Mouse (Mus musculus) hindbrain, embryonic 16.5 days (tissue): Measurements from ENCODE around the gene Krtap2-4. TPM values are rescaled to one million over a fixed set of nuclear protein-coding genes. Genes with fewer than 3 reads are reported as not detected.

ENCODE experiments used
- ATAC-seq: fragments of 200-750 bp; cut with Nextera tagmentation; 2 replicates; pipeline ENCODE4 v1.8.0; 2017; ENCODE audit warnings: moderate TSS enrichment, moderate library complexity
- H3K27ac ChIP-seq: fragments of 300-500 bp; sonication (generic); 2 replicates; pipeline ENCODE4 v1.5.1; 2014; ENCODE audit warnings: low read depth, mild to moderate bottlenecking, control low read depth, low read length, moderate library complexity
- H3K27me3 ChIP-seq: fragments of 300-500 bp; sonication (generic); replicated peaks from 2 replicates; pipeline ENCODE4 v1.6.1; 2014; ENCODE audit warnings: low read length; ENCODE audit not compliant: control insufficient read depth, insufficient read depth
- H3K36me3 ChIP-seq: fragments of 300-500 bp; sonication (generic); 2 replicates; pipeline ENCODE4 v1.6.1; 2014; ENCODE audit warnings: mild to moderate bottlenecking, low read length, moderate library complexity, mixed read lengths; ENCODE audit not compliant: control insufficient read depth, insufficient read depth
- H3K4me1 ChIP-seq: fragments of 300-500 bp; sonication (generic); 2 replicates; pipeline ENCODE4 v1.6.1; 2014; ENCODE audit warnings: low read depth, low read length; ENCODE audit not compliant: control insufficient read depth, insufficient read depth
- H3K4me2 ChIP-seq: fragments of 300-500 bp; sonication (generic); 2 replicates; pipeline ENCODE4 v1.6.1; 2014; ENCODE audit warnings: mild to moderate bottlenecking, low read length, control low read depth, moderate library complexity
- H3K4me3 ChIP-seq: fragments of 300-500 bp; sonication (generic); 2 replicates; pipeline ENCODE4 v1.5.1; 2014; ENCODE audit warnings: mild to moderate bottlenecking, low read length, control low read depth, moderate library complexity
- H3K9ac ChIP-seq: fragments of 300-500 bp; sonication (generic); 2 replicates; pipeline ENCODE4 v1.6.1; 2014; ENCODE audit warnings: low read depth, mild to moderate bottlenecking, control low read depth, low read length, moderate library complexity
- H3K9me3 ChIP-seq: fragments of 300-500 bp; sonication (generic); 2 replicates; pipeline ENCODE4 v1.6.1; 2014; ENCODE audit warnings: mild to moderate bottlenecking, low read length, moderate library complexity; ENCODE audit not compliant: control insufficient read depth
- WGBS: fragments of 180-500 bp; shearing (Covaris S2); extraction: QIAGEN DNeasy Blood & Tissue Kit; methylation state at CpG from one replicate; pipeline ENCODE4 v1.1.7; 2014; 5-methylcytosine and 5-hydroxymethylcytosine counted together
- polyA plus RNA-seq: library from polyadenylated mRNA; unstranded; fragments of >200 nt; fragmentation: Nextera tagmentation; extraction: Ambion mirVana; gene quantifications from 2 replicates; pipeline ENCODE4 v1.2.1, GENCODE M21; 2015

Krtap2-4 gene
- polyA plus RNA-seq, 1 experiment from 2014 or later, result not detected

GRCm38 (mm10) chr11:99573164-99573563 is 41.5 kb downstream of the Krtap2-4 start:
- Histone ChIP-seq H3K4me1 (no peaks in the 10 kb centered on the region), H3K27ac (no peak overlapping the region), H3K9me3 (no peaks in the 10 kb centered on the region), H3K36me3 (no peaks in the 10 kb centered on the region), H3K4me3 (no peak overlapping the region), H3K27me3 (no peaks in the 10 kb centered on the region), H3K9ac (no peak overlapping the region), H3K4me2 (no peak overlapping the region)
- ATAC-seq, result no peak
- WGBS, result 32% methylated on average over 4 of the region's 4 CpGs

- Histone ChIP-seq H3K27me3 (no peaks in the 10 kb centered on the region), H3K9ac (no peak within 1 kb of the TSS), H3K9me3 (no peaks in the 10 kb centered on the region), H3K27ac (no peak within 1 kb of the TSS), H3K4me3 (no peak within 1 kb of the TSS), H3K4me1 (no peaks in the 10 kb centered on the region), H3K36me3 (no peaks in the 10 kb centered on the region), H3K4me2 (no peak within 1 kb of the TSS)
- no peak for ATAC-seq
- 87% methylated on average over 7 of the region's 7 CpGs for WGBS
These were observed 48.1 kb downstream of the Krtap2-4 start, which contains the start of gene Krtap3-1 for GRCm38 (mm10) chr11:99566530-99566929. Gene Krtap3-1, minus strand, starts transcription at chr11:99566630.

Other genes starting within 250 kb of the Krtap2-4 start
- 0.52 and 0.55 TPM in 2 replicates for gene Krt28, start 239.9 kb downstream of the Krtap2-4 start, polyA plus RNA-seq
- gene Krt10, start 225.5 kb downstream of the Krtap2-4 start, polyA plus RNA-seq, result 22.8 and 27.5 TPM in 2 replicates
- gene Krt12, start 192.6 kb downstream of the Krtap2-4 start, polyA plus RNA-seq, result 0.19 TPM in 1 of 2 replicates, not detected in the other
- gene Krt20, start 176.7 kb downstream of the Krtap2-4 start, polyA plus RNA-seq, result 0.10 and 0.19 TPM in 2 replicates
- gene Krt23, start 121.7 kb downstream of the Krtap2-4 start, polyA plus RNA-seq, result 0.19 and 0.22 TPM in 2 replicates
- not detected in 2 replicates for gene Krt39, start 93.5 kb downstream of the Krtap2-4 start, polyA plus RNA-seq
- gene Krt40, start 71.7 kb downstream of the Krtap2-4 start, polyA plus RNA-seq, result not detected in 2 replicates
- gene Krtap3-3, start 64.0 kb downstream of the Krtap2-4 start, polyA plus RNA-seq, result not detected in 2 replicates
- not detected in 2 replicates for gene Krtap3-2, start 58.0 kb downstream of the Krtap2-4 start, polyA plus RNA-seq
- not detected in 2 replicates for gene Gm11939, start 55.4 kb downstream of the Krtap2-4 start, polyA plus RNA-seq
- gene Krtap3-1, start 48.2 kb downstream of the Krtap2-4 start, polyA plus RNA-seq, result not detected in 2 replicates
- not detected in 2 replicates for gene Krtap1-5, start 33.8 kb downstream of the Krtap2-4 start, polyA plus RNA-seq
- gene Krtap1-4, start 31.2 kb downstream of the Krtap2-4 start, polyA plus RNA-seq, result not detected in 2 replicates
- gene Krtap1-3, start 23.5 kb downstream of the Krtap2-4 start, polyA plus RNA-seq, result not detected in 2 replicates
- not detected in 2 replicates for gene Krtap9-3, start 16.7 kb downstream of the Krtap2-4 start, polyA plus RNA-seq
- not detected in 2 replicates for gene Gm11938, start 11.5 kb downstream of the Krtap2-4 start, polyA plus RNA-seq
- gene Gm11937, start 4.7 kb downstream of the Krtap2-4 start, polyA plus RNA-seq, result not detected in 2 replicates
- gene Gm11562, start 5.6 kb upstream of the Krtap2-4 start, polyA plus RNA-seq, result not detected in 2 replicates
- not detected in 2 replicates for gene Krtap4-1, start 13.4 kb upstream of the Krtap2-4 start, polyA plus RNA-seq
- gene Krtap4-2, start 20.2 kb upstream of the Krtap2-4 start, polyA plus RNA-seq, result not detected in 2 replicates
- not detected in 2 replicates for gene Krtap4-7, start 29.2 kb upstream of the Krtap2-4 start, polyA plus RNA-seq
- not detected in 2 replicates for gene Gm11555, start 35.4 kb upstream of the Krtap2-4 start, polyA plus RNA-seq
- gene Gm11563, start 44.1 kb upstream of the Krtap2-4 start, polyA plus RNA-seq, result not detected in 2 replicates
- gene Krtap4-6, start 51.1 kb upstream of the Krtap2-4 start, polyA plus RNA-seq, result not detected in 2 replicates
- not detected in 2 replicates for gene Gm14190, start 75.9 kb upstream of the Krtap2-4 start, polyA plus RNA-seq
- gene Gm14180, start 119.4 kb upstream of the Krtap2-4 start, polyA plus RNA-seq, result not detected in 2 replicates
- not detected in 2 replicates for gene Gm11595, start 158.1 kb upstream of the Krtap2-4 start, polyA plus RNA-seq
- not detected in 2 replicates for gene Krtap4-8, start 165.9 kb upstream of the Krtap2-4 start, polyA plus RNA-seq
- gene Krtap4-9, start 170.4 kb upstream of the Krtap2-4 start, polyA plus RNA-seq, result not detected in 2 replicates
- gene Gm11596, start 178.6 kb upstream of the Krtap2-4 start, polyA plus RNA-seq, result not detected in 2 replicates
- gene Gm11569, start 184.1 kb upstream of the Krtap2-4 start, polyA plus RNA-seq, result not detected in 2 replicates
- gene Gm11554, start 189.6 kb upstream of the Krtap2-4 start, polyA plus RNA-seq, result not detected in 2 replicates
- gene Krtap4-13, start 195.0 kb upstream of the Krtap2-4 start, polyA plus RNA-seq, result not detected in 2 replicates
- not detected in 2 replicates for gene Gm11564, start 200.8 kb upstream of the Krtap2-4 start, polyA plus RNA-seq
- not detected in 2 replicates for gene 2300003K06Rik, start 223.2 kb upstream of the Krtap2-4 start, polyA plus RNA-seq
- gene Krtap4-16, start 236.8 kb upstream of the Krtap2-4 start, polyA plus RNA-seq, result not detected in 2 replicates
- not detected in 2 replicates for gene Gm11568, start 243.1 kb upstream of the Krtap2-4 start, polyA plus RNA-seq
- gene Gm11559, start 249.6 kb upstream of the Krtap2-4 start, polyA plus RNA-seq, result not detected in 2 replicates